Mouse (Mus musculus) embryonic facial prominence, embryonic 13.5 days (tissue): ENCODE data around the gene Elmo1. TPM values are rescaled to one million over a fixed set of nuclear protein-coding genes. Genes with fewer than 3 reads are reported as not detected.

ENCODE experiments used
- ATAC-seq: fragments of 200-750 bp; cut with Nextera tagmentation; 2 replicates; pipeline ENCODE4 v1.8.0; 2017; ENCODE audit warnings: low read depth; ENCODE audit not compliant: insufficient number of reproducible peaks, insufficient read depth, low FRiP score, low TSS enrichment
- H3K27ac ChIP-seq: fragments of 300-500 bp; sonication (generic); 2 replicates; pipeline ENCODE4 v1.5.1; 2015; ENCODE audit warnings: moderate library complexity, mild to moderate bottlenecking, inconsistent platforms
- H3K27me3 ChIP-seq: fragments of 300-500 bp; sonication (generic); 2 replicates; pipeline ENCODE4 v1.6.1; 2015; ENCODE audit warnings: mild to moderate bottlenecking, inconsistent platforms
- H3K36me3 ChIP-seq: fragments of 300-500 bp; sonication (generic); 2 replicates; pipeline ENCODE4 v1.6.1; 2015; ENCODE audit warnings: mild to moderate bottlenecking, inconsistent platforms
- H3K4me1 ChIP-seq: fragments of 300-500 bp; sonication (generic); 2 replicates; pipeline ENCODE4 v1.6.1; 2015; ENCODE audit warnings: inconsistent platforms
- H3K4me2 ChIP-seq: fragments of 300-500 bp; sonication (generic); 2 replicates; pipeline ENCODE4 v1.6.1; 2015; ENCODE audit warnings: moderate library complexity, mild to moderate bottlenecking, inconsistent platforms
- H3K4me3 ChIP-seq: fragments of 300-500 bp; sonication (generic); 2 replicates; pipeline ENCODE4 v1.5.1; 2015; ENCODE audit warnings: mild to moderate bottlenecking, inconsistent platforms
- H3K9ac ChIP-seq: fragments of 300-500 bp; sonication (generic); 2 replicates; pipeline ENCODE4 v1.6.1; 2015; ENCODE audit warnings: mild to moderate bottlenecking, inconsistent platforms
- H3K9me3 ChIP-seq: fragments of 300-500 bp; sonication (generic); 2 replicates; pipeline ENCODE4 v1.6.1; 2016; ENCODE audit warnings: inconsistent platforms
- WGBS: fragments of 180-500 bp; shearing (Covaris S2); methylation state at CpG from one replicate; pipeline ENCODE4 v1.1.7; 2015; ENCODE audit warnings: mixed read lengths; 5-methylcytosine and 5-hydroxymethylcytosine counted together
- polyA plus RNA-seq: library from polyadenylated mRNA; unstranded; fragments of >200 nt; fragmentation: Nextera tagmentation; extraction: Ambion mirVana; gene quantifications from 2 replicates; pipeline ENCODE4 v1.2.1, GENCODE M21; 2015

The Elmo1 gene
- polyA plus RNA-seq, 1 experiment from 2014 or later = 15.6 TPM

DNA sequence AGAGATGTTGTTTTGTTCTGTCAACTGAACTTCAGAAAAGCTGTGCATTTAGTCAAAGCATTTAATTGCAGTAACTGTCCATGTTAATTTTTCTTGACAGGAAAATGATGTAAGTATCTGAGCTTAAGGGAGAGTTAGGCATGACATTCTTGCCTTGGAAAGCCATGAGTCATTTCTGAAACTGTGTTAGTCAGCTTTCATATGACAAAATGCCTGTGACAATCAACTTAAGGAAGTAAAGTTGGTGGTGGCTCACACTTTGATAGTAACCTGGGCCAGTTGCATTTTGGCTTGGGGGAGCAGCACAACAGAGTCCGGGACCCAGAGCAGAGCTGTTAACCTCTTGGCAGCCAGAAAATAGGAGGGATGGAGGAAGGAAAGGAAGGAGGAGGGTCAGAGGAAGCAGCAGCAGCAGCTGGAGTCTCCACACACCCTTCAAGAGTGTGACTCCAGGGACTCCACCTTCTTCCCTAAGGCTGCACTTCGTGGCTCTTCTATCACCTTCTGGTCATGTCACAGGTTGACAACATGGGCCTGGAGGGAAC, 20.9 kb downstream of the Elmo1 start:
- H3K9me3 ChIP-seq = no peaks in the 10 kb centered on the region
- H3K4me1 ChIP-seq = peaks cover 22% of the 10 kb centered on the region
- no peak overlapping the region for H3K9ac ChIP-seq
- no peak for ATAC-seq
- 57% methylated on average over 2 of the region's 2 CpGs for WGBS
- no peak overlapping the region for H3K4me2 ChIP-seq
- no peak overlapping the region for H3K27ac ChIP-seq
- no peaks in the 10 kb centered on the region for H3K36me3 ChIP-seq
- H3K4me3 ChIP-seq = no peak overlapping the region
- no peaks in the 10 kb centered on the region for H3K27me3 ChIP-seq

DNA sequence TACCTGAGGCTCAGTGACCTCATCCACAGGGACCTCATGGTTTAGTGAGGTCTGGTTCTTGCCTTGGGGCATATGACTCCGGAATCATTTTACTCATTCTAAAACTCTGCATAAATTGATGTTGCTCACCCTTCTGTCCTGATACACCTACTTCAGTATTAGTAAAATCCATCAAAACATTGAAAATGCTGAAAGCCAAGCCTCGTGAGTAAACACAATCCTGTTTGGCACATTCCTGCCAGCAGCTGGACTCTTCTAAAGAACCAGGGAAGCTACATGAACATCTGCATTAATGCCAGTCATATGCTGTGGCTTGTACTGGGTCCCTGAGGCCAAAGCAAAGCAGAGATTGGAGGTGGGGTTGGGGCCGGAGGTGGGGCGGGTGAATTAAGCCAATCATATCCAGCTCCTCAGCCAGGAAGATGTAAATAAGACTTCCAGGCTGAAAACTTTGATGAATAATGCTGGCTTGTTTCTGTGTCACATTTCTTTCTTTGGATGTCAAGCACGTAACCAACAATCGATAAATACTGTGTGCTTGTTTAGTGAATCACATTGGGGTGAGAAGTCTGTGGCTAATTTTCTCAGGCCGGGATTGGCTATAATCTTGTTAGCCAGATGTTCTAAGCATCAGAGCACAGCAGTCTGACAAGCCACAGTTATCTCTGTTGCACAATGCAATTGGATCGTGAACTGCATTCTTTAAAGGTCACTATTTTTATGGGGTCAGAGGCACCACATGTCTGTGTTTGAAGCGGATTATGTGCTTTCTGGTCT, 24.9 kb downstream of the Elmo1 start:
- H3K27me3 ChIP-seq = no peaks in the 10 kb centered on the region
- H3K4me1 ChIP-seq = peaks cover 22% of the 10 kb centered on the region
- H3K4me2 ChIP-seq = no peak overlapping the region
- no peaks in the 10 kb centered on the region for H3K36me3 ChIP-seq
- no peak overlapping the region for H3K4me3 ChIP-seq
- H3K27ac ChIP-seq = no peak overlapping the region
- ATAC-seq = no peak
- H3K9ac ChIP-seq = no peak overlapping the region
- WGBS = 35% methylated on average over 9 of the region's 9 CpGs
- H3K9me3 ChIP-seq = no peaks in the 10 kb centered on the region

GRCm38 (mm10) chr13:20116019-20116418, 25.6 kb downstream of the Elmo1 start:
- Histone ChIP-seq H3K4me1 (peaks cover 18% of the 10 kb centered on the region), H3K4me3 (no peak overlapping the region), H3K27me3 (no peaks in the 10 kb centered on the region), H3K9ac (no peak overlapping the region), H3K36me3 (no peaks in the 10 kb centered on the region), H3K27ac (no peak overlapping the region), H3K4me2 (no peak overlapping the region), H3K9me3 (no peaks in the 10 kb centered on the region)
- ATAC-seq = no peak
- 53% methylated on average over 6 of the region's 6 CpGs for WGBS

DNA sequence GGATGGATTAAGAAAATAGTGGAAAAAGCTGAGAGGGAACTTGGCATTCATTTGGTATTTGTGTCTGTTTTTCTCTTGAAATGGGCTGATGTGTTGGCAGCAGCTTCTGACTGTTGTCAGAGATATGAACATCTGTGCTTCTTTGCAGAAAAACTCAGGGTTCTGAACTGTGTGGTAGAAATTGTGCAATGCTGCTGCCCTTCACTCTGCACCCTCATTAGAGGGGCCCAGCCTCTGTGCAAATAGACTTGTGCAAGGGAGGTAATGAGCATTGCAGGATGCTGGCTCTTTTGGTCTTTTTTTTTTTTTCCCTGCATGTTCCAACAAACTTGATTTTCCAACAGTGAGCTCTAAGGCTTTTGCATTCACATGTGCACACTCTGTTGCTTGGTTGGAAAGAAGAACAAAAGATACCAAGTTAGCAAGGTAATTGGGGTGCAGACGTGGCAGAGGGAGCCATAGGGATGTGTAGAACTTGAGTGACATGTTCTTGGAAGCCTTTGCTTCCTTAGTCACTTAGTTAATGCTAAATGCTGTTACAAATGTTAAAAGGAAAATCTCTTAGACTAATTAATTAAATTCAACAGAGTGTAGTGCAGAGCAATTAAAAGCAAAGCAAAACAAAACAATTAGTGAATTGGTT, 26.6 kb downstream of the Elmo1 start:
- no peak overlapping the region for H3K27ac ChIP-seq
- H3K9ac ChIP-seq = no peak overlapping the region
- H3K4me2 ChIP-seq = no peak overlapping the region
- no peaks in the 10 kb centered on the region for H3K36me3 ChIP-seq
- no peaks in the 10 kb centered on the region for H3K27me3 ChIP-seq
- ATAC-seq = peak; percentile 46; the same call in 1 of the 2 replicates
- no peaks in the 10 kb centered on the region for H3K9me3 ChIP-seq
- no peak overlapping the region for H3K4me3 ChIP-seq
- WGBS = 36% methylated on average over 1 of the region's 1 CpGs
- H3K4me1 ChIP-seq = peaks cover 18% of the 10 kb centered on the region

- H3K4me1 ChIP-seq = peaks cover 18% of the 10 kb centered on the region
- no peak overlapping the region for H3K27ac ChIP-seq
- no peaks in the 10 kb centered on the region for H3K36me3 ChIP-seq
- ATAC-seq = no peak
- H3K4me2 ChIP-seq = no peak overlapping the region
- H3K4me3 ChIP-seq = no peak overlapping the region
- 86% methylated on average over 1 of the region's 1 CpGs for WGBS
- H3K9ac ChIP-seq = no peak overlapping the region
- H3K27me3 ChIP-seq = no peaks in the 10 kb centered on the region
- H3K9me3 ChIP-seq = no peaks in the 10 kb centered on the region
Observed at GRCm38 (mm10) chr13:20117691-20118090, 27.3 kb downstream of the Elmo1 start.

DNA sequence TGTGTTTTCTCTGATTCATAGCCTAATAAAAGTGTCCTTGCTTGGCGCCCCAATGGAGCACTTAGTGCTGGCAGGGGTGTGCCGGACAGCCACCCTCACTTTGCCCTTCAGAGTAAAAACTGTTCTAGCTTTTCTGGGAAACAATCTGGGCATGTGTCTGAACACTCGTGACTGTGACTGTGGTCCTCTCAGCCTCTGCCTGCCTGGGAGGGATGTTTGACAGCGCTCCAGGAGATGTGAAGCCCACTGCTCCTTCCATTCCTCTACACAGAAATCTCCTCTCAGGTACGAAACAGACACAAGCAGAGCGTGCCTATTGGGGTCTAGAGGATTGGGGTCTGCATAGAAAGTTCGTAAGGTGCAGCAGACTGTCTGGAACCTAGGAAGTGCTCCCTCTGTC, 28.5 kb downstream of the Elmo1 start:
- WGBS = 88% methylated on average over 7 of the region's 7 CpGs
- Histone ChIP-seq H3K4me2 (no peak overlapping the region), H3K4me1 (peaks cover 18% of the 10 kb centered on the region), H3K27me3 (no peaks in the 10 kb centered on the region), H3K9me3 (no peaks in the 10 kb centered on the region), H3K9ac (no peak overlapping the region), H3K36me3 (no peaks in the 10 kb centered on the region), H3K4me3 (no peak overlapping the region), H3K27ac (no peak overlapping the region)
- no peak for ATAC-seq

DNA sequence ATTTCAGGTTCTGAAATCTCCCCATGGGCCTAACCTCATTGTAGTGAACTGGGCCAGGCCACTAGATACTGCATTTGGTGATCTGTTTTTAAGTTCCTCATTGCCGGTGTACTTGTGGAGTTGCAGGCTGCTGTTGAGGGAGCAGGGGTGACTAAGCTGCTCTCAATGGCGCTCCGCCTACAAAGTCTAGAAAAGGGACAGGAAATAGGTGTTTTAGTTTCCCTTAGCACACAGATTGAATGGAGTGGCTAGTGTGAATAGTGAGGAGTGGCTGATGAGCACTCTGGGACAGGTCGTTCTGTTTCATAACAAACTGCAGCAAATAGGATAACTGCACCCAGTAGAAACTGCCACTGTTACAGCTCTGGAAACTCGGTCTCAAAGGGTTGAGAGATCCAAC, 30.3 kb downstream of the Elmo1 start:
- Histone ChIP-seq H3K27me3 (no peaks in the 10 kb centered on the region), H3K4me2 (no peak overlapping the region), H3K27ac (no peak overlapping the region), H3K9me3 (no peaks in the 10 kb centered on the region), H3K9ac (no peak overlapping the region), H3K4me1 (peaks cover 8% of the 10 kb centered on the region; the same call in 1 of the 2 replicates), H3K4me3 (no peak overlapping the region), H3K36me3 (no peaks in the 10 kb centered on the region)
- ATAC-seq = no peak
- WGBS = 79% methylated on average over 5 of the region's 5 CpGs

DNA sequence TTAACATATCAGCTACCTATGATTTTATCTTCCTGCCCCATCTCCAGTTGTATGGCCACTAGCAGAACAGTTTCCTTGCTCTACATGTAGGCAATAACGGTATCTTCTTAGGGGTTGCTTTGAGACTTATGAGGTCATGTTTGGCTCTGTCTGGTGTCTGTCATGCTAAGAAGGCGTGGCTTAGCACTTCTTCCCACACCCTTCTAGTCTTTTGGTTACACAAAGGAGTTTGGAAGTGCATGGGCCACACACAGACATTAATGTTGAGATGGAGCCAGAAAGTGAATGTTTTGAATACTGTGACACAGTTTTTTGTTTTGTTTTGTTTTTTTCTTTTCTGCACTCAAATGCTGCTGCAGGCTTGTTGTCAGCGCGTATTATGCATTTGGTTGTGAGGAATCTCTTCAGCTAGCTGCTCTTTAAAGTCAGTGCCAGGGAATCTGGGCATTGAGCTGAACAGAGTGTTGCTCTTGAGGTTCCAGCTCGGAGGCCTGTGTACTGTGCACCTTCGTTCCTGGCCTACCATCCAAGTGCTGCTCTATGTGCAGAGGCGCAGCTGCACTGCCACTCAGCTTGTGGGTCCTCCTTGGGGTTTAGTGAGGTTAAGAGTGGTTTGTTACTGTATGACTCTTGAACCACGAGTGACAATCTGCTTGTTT, 31.1 kb downstream of the Elmo1 start:
- WGBS = 77% methylated on average over 8 of the region's 8 CpGs
- H3K9me3 ChIP-seq = no peaks in the 10 kb centered on the region
- H3K27me3 ChIP-seq = no peaks in the 10 kb centered on the region
- H3K4me2 ChIP-seq = no peak overlapping the region
- H3K4me3 ChIP-seq = no peak overlapping the region
- 0 out of 2 replicates have a peak, but pooled peaks cover under 1% of the 10 kb centered on the region for H3K4me1 ChIP-seq
- H3K9ac ChIP-seq = no peak overlapping the region
- no peak overlapping the region for H3K27ac ChIP-seq
- H3K36me3 ChIP-seq = no peaks in the 10 kb centered on the region
- ATAC-seq = no peak

DNA sequence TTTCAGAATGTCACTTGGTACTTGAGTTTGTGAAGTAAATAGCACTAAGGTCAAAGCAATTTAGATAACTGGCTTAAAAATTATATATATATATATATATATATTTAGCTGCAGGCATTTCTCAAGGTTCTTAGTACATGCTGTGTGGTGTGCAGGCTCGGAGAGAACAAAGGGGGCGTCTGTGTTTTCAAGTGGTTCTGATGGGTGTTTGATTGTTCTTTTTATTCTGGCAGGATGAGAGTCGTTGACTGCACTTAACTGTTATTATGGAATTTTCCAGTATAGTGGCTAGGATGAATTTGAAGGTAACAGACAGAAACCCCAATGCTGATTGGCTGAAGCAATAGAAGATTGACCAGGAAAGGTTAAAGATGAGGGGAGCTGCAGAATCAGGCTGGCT, 33.6 kb downstream of the Elmo1 start:
- no peaks in the 10 kb centered on the region for H3K4me1 ChIP-seq
- no peak for ATAC-seq
- no peak overlapping the region for H3K27ac ChIP-seq
- H3K9ac ChIP-seq = no peak overlapping the region
- H3K4me3 ChIP-seq = no peak overlapping the region
- H3K27me3 ChIP-seq = no peaks in the 10 kb centered on the region
- 41% methylated on average over 3 of the region's 3 CpGs for WGBS
- H3K36me3 ChIP-seq = no peaks in the 10 kb centered on the region
- no peaks in the 10 kb centered on the region for H3K9me3 ChIP-seq
- no peak overlapping the region for H3K4me2 ChIP-seq

DNA sequence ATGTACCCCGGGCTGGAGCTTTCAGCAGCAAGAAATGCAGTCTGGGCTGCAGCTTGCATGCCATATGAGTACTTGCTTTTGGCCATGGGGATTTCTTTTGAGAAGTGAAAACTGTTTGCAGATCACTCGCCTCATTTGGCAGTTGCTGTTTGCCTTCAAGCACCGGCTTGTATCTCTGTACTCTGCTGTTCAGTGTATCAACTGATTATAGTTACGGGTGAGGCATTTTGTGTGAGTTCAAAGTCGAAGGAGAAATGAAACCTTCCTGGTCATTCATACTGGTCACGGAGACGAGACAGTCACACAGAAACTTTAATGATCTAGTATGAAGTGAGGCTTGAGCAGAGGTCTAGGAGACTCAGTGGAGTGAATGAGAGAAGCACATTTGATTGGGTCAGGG, 34.6 kb downstream of the Elmo1 start:
- no peaks in the 10 kb centered on the region for H3K4me1 ChIP-seq
- no peaks in the 10 kb centered on the region for H3K9me3 ChIP-seq
- H3K27me3 ChIP-seq = no peaks in the 10 kb centered on the region
- ATAC-seq = no peak
- WGBS = 55% methylated on average over 7 of the region's 7 CpGs
- H3K4me3 ChIP-seq = no peak overlapping the region
- H3K9ac ChIP-seq = no peak overlapping the region
- H3K36me3 ChIP-seq = no peaks in the 10 kb centered on the region
- H3K4me2 ChIP-seq = no peak overlapping the region
- no peak overlapping the region for H3K27ac ChIP-seq

DNA sequence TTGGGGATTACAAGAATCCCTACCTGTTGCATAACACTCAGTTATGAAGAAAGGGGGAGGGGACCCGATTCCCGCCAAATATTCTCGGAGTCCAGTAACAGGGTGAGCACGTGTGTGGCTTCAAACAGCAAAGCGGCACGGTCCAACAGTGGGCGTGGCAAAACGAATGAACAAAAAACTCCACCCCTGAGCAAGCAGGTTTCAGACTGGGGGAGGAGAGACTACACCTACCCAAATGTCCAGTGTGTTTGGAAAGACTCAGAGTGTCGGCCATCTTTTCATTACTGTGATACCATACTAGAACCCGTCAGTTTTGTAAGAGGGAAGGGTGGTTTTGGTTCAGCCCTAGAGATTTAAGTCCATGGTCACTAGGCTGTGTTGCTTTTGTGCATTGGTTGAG, 35.4 kb downstream of the Elmo1 start:
- H3K36me3 ChIP-seq = no peaks in the 10 kb centered on the region
- no peaks in the 10 kb centered on the region for H3K27me3 ChIP-seq
- H3K4me2 ChIP-seq = no peak overlapping the region
- no peak for ATAC-seq
- H3K9ac ChIP-seq = no peak overlapping the region
- no peak overlapping the region for H3K4me3 ChIP-seq
- no peaks in the 10 kb centered on the region for H3K4me1 ChIP-seq
- H3K27ac ChIP-seq = no peak overlapping the region
- WGBS = 88% methylated on average over 10 of the region's 10 CpGs
- H3K9me3 ChIP-seq = no peaks in the 10 kb centered on the region
